Mouse (Mus musculus) mature B cell (primary cell): Measurements from ENCODE around the gene Card11.

Experiments used
- in situ Hi-C: fragments of 300-500 bp; cut with MboI; formaldehyde crosslinking; loops from 2 replicates; pipeline ENCODE4 v1.14.3; 2019

Card11 gene

GRCm38 (mm10) chr5:141000349-141000748, at the start of gene Card11:
TSS of gene Card11 (minus strand) at chr5:141000582.
- in situ Hi-C loops, result no loop called here

GRCm38 (mm10) chr5:141047651-141048218, 47.4 kb upstream of the Card11 start:
- in situ Hi-C loops, result no loop called here

GRCm38 (mm10) chr5:141044976-141045375, 44.6 kb upstream of the Card11 start:
- in situ Hi-C loops, result no loop called here

- in situ Hi-C loops, result no loop called here
Measured at GRCm38 (mm10) chr5:141043654-141044447, 43.5 kb upstream of the Card11 start.

GRCm38 (mm10) chr5:141042406-141042805, 42.0 kb upstream of the Card11 start:
- in situ Hi-C loops, result no loop called here

- in situ Hi-C loops, result no loop called here
Measured at GRCm38 (mm10) chr5:141040846-141041245, 40.5 kb upstream of the Card11 start.

- in situ Hi-C loops, result no loop called here
Measured at GRCm38 (mm10) chr5:141038342-141038741, 38.0 kb upstream of the Card11 start.

- in situ Hi-C loops, result no loop called here
Measured at GRCm38 (mm10) chr5:141035346-141035745, 35.0 kb upstream of the Card11 start.

- in situ Hi-C loops, result no loop called here
Measured at GRCm38 (mm10) chr5:141034301-141034700, 33.9 kb upstream of the Card11 start.

- in situ Hi-C loops, result no loop called here
Measured at GRCm38 (mm10) chr5:141033001-141033400, 32.6 kb upstream of the Card11 start.

GRCm38 (mm10) chr5:141029364-141029763, 29.0 kb upstream of the Card11 start:
- in situ Hi-C loops, result no loop called here

- in situ Hi-C loops, result no loop called here
Measured at GRCm38 (mm10) chr5:141025635-141026034, 25.3 kb upstream of the Card11 start.

GRCm38 (mm10) chr5:141024435-141024834, 24.1 kb upstream of the Card11 start:
- in situ Hi-C loops, result no loop called here

- in situ Hi-C loops, result no loop called here
Measured at GRCm38 (mm10) chr5:141017927-141018700, 17.7 kb upstream of the Card11 start.

- in situ Hi-C loops, result no loop called here
Measured at GRCm38 (mm10) chr5:141016082-141016481, 15.7 kb upstream of the Card11 start.

GRCm38 (mm10) chr5:141014216-141014615, 13.8 kb upstream of the Card11 start:
- in situ Hi-C loops, result no loop called here

GRCm38 (mm10) chr5:141013465-141013864, 13.1 kb upstream of the Card11 start:
- in situ Hi-C loops, result no loop called here

- in situ Hi-C loops, result no loop called here
Measured at GRCm38 (mm10) chr5:141005491-141005890, 5.1 kb upstream of the Card11 start.

GRCm38 (mm10) chr5:141004078-141004763, 3.8 kb upstream of the Card11 start:
- in situ Hi-C loops, result no loop called here

GRCm38 (mm10) chr5:140999178-140999672, 1.2 kb downstream of the Card11 start:
- in situ Hi-C loops, result no loop called here

GRCm38 (mm10) chr5:140997767-140998166, 2.6 kb downstream of the Card11 start:
- in situ Hi-C loops, result no loop called here
